ENCODE assay signal across 20 mouse cellular contexts in genomic region chr11:107985941-107986340, GRCm38 (mm10).
DNase-seq lines count a peak whose midpoint lies in the region; ATAC-seq and TF ChIP-seq lines count a peak whose summit lies in the region.
"Had no signal": no experiment of that assay in that cellular context is flagged by ENCODE, and none has a peak within 500 bp of the region (broad histone marks: within the 10 kb centered on the region; RNA-seq: fewer than 3 reads in every experiment).

No protein-coding gene starts in this region.

- H3K4me1 ChIP-seq in ES-E14 (ENCODE audit: control insufficient read depth in 2 of 2, insufficient read depth in 2 of 2, low read length in 2 of 2, poor library complexity in 1 of 2), result peaks cover 12 to 13% of the 10 kb centered on the region in 2 experiments
- H3K4me1 ChIP-seq in liver, embryonic 16.5 days (ENCODE audit: control insufficient read depth, low read depth, low read length), result peaks cover 3% of the 10 kb centered on the region; the same call in 1 of the 2 replicates
- peaks cover 8% of the 10 kb centered on the region; the same call in 1 of the 2 replicates for H3K4me1 ChIP-seq in midbrain, embryonic 16.5 days (ENCODE audit: control insufficient read depth, insufficient read depth, low read length)

- no peaks in the 10 kb centered on the region for H3K9me3 ChIP-seq in ES-E14 (ENCODE audit: control insufficient read depth, insufficient read depth, low read depth, low read length)
- no peaks in the 10 kb centered on the region for H3K9me3 ChIP-seq in liver, embryonic 16.5 days (replicated peaks; ENCODE audit: control insufficient read depth, low read length)
- H3K9me3 ChIP-seq in midbrain, embryonic 16.5 days (replicated peaks; ENCODE audit: control insufficient read depth, low read length, poor library complexity, severe bottlenecking), result no peaks in the 10 kb centered on the region
- H3K9me3 ChIP-seq: limb, embryonic 13.5 days; midbrain, embryonic 10.5 days had no signal

- DNase-seq in A20 (ENCODE audit: low read depth, low spot score), result peak; percentile 60
- DNase-seq in ES-E14 (ENCODE audit: low read depth, low spot score), result no peak
- peak; percentile 17 for DNase-seq in c-Kit-positive CD71-positive TER-119-negative erythroid progenitor cells, embryonic 14.5 days (ENCODE audit: low read depth)
- no peak for DNase-seq in adrenal gland, adult 18-20 months (ENCODE audit: low spot score in 2 of 2)
- DNase-seq in left cerebral cortex, postnatal 4 days, result no peak
- DNase-seq: adrenal gland, postnatal 36 days; cerebellum, adult 11-12 months; gastrocnemius, postnatal 36 days; heart, postnatal 10 days; kidney, adult 9 months; lung, postnatal 10 days; right cerebral cortex, postnatal 14 days; thymus, adult 2 months had no signal

- no peak overlapping the region for H3K4me3 ChIP-seq in ES-E14 (ENCODE audit: insufficient read depth in 1 of 2, low read depth in 1 of 2, low read length in 2 of 2, poor library complexity in 1 of 2, severe bottlenecking in 1 of 2)
- no peak overlapping the region for H3K4me3 ChIP-seq in liver, embryonic 16.5 days (ENCODE audit: low read depth, low read length)
- H3K4me3 ChIP-seq in midbrain, embryonic 16.5 days (ENCODE audit: low read depth, low read length), result no peak overlapping the region
- H3K4me3 ChIP-seq: left cerebral cortex, adult 2 months; limb, embryonic 13.5 days; midbrain, embryonic 10.5 days; myocyte had no signal

- no peak overlapping the region for H3K9ac ChIP-seq in ES-E14 (ENCODE audit: insufficient read depth, low read depth, low read length, poor library complexity, severe bottlenecking)
- H3K9ac ChIP-seq in liver, embryonic 16.5 days (ENCODE audit: low read depth, low read length), result no peak overlapping the region
- H3K9ac ChIP-seq in midbrain, embryonic 16.5 days (ENCODE audit: low read depth, low read length), result no peak overlapping the region
- H3K9ac ChIP-seq: limb, embryonic 13.5 days had no signal

- in situ Hi-C loops in ES-E14 (cut with MboI; ENCODE audit: low sequenced_read_pairs in 2 of 2, unreplicated experiment in 2 of 2), result no loop called here

- no peaks in the 10 kb centered on the region; the same call in 1 of the 2 replicates for H3K36me3 ChIP-seq in ES-E14 (ENCODE audit: control insufficient read depth, insufficient read depth, low read length, poor library complexity, severe bottlenecking)
- no peaks in the 10 kb centered on the region for H3K36me3 ChIP-seq in liver, embryonic 16.5 days (ENCODE audit: control insufficient read depth, insufficient read depth)
- no peaks in the 10 kb centered on the region; the same call in 1 of the 2 replicates for H3K36me3 ChIP-seq in midbrain, embryonic 16.5 days (ENCODE audit: control insufficient read depth, insufficient read depth, low read length)
- H3K36me3 ChIP-seq: limb, embryonic 13.5 days; midbrain, embryonic 10.5 days had no signal

- ATAC-seq in liver, embryonic 16.5 days (ENCODE audit: low read depth), result peak; percentile 83
- ATAC-seq in midbrain, embryonic 16.5 days, result no peak
- ATAC-seq: hindbrain, embryonic 16.5 days had no signal

- intact Hi-C loops in left cerebral cortex, postnatal 4 days (cut with DNase I), result no loop called here

- H3K4me2 ChIP-seq in liver, embryonic 16.5 days (ENCODE audit: low read depth, low read length), result no peak overlapping the region
- no peak overlapping the region for H3K4me2 ChIP-seq in midbrain, embryonic 16.5 days (ENCODE audit: low read length)
- H3K4me2 ChIP-seq: limb, embryonic 13.5 days had no signal

- peak overlapping the region; percentile 33; the same call in 1 of the 2 replicates for H3K27ac ChIP-seq in ES-E14 (ENCODE audit: insufficient read depth, low read depth, low read length, poor library complexity, severe bottlenecking)
- no peak overlapping the region for H3K27ac ChIP-seq in liver, embryonic 16.5 days (ENCODE audit: low read length)
- H3K27ac ChIP-seq in midbrain, embryonic 16.5 days (ENCODE audit: low read length), result no peak overlapping the region
- H3K27ac ChIP-seq: left cerebral cortex, adult 2 months; limb, embryonic 13.5 days; midbrain, embryonic 10.5 days had no signal

- H3K27me3 ChIP-seq in liver, embryonic 16.5 days (ENCODE audit: control insufficient read depth, insufficient read depth, low read depth, low read length), result no peaks in the 10 kb centered on the region
- H3K27me3 ChIP-seq in midbrain, embryonic 16.5 days (ENCODE audit: control insufficient read depth, insufficient read depth, low read depth, low read length), result no peaks in the 10 kb centered on the region; the same call in 1 of the 2 replicates

- WGBS in liver, embryonic 16.5 days (ENCODE audit: insufficient replicate concordance), result 66% methylated on average over 3 of the region's 3 CpGs
- 89% methylated on average over 3 of the region's 3 CpGs for WGBS in midbrain, embryonic 16.5 days

TF ChIP-seq in ES-E14, 5 proteins besides CTCF, POLR2A, EP300 and RAD21:
- TF ChIP-seq MAFK (IDR thresholded peaks at IDR 0.05; ENCODE audit: insufficient read depth, low read depth, low read length) (peak; percentile 99), CHD2 (IDR thresholded peaks at IDR 0.05; ENCODE audit: low read depth, low read length) (no peak)

Comparison
In these comparisons a context has a peak if more than half of its experiments do, and no peak if none do; other contexts are left out.
1. DNase-seq: peak in A20 (single experiment) and c-Kit-positive CD71-positive TER-119-negative erythroid progenitor cells, embryonic 14.5 days (single experiment); none in ES-E14 (single experiment), adrenal gland, adult 18-20 months (0 of 2) and left cerebral cortex, postnatal 4 days (single experiment).